Mouse (Mus musculus): ENCODE measurements around the gene Fkbp5. TPM values are rescaled to one million over a fixed set of nuclear protein-coding genes. Genes with fewer than 3 reads are reported as not detected.
"Not testable (repeated sequence)": the region's sequence is repeated elsewhere in the genome, so short reads cannot be mapped to it uniquely, and the experiment has no call there.

Gene Fkbp5
- polyA plus RNA-seq, 3 experiments from 2014 or later: 19.3 to 24.5 (median 20.4) TPM

DNA sequence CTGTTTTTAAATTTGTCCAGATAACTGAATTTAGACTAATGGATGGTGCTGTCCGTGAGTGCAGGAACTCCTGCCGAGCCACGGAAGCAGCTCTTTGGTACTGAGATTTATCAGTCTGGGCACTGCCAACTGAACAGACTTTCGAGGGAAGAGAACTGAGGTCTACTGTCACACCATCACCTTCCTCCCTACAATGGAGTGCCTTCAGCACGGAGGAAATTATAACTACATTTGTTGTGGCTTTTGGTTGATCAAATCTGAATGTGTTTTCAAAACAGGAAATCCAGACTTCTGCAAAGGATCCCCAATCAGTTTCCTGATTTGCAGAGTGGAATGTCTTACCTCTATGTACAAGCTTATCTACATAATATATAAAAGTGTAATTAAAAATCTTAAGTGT is 99.6 kb downstream of the Fkbp5 start:
- ATAC-seq: no peak

DNA sequence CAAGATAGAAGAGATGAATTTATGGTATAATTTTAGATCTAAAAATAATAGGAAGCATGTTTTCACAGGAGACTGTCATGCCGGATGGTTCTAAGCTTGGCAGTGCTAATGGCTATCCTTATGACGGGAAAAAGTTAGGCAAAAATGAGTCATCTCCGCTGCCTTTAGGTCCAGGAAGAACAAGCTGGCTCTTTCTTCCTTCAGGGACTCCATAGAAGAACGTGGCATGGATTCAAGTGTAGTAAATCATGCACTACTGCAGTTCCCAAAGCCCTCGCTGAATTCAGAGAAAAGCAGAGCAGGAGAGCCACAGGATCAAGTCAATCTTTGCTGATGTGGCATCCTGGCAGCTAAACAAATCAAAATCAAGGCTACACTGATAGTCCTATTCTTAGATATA is 102.1 kb downstream of the Fkbp5 start:
- no peak for ATAC-seq

DNA sequence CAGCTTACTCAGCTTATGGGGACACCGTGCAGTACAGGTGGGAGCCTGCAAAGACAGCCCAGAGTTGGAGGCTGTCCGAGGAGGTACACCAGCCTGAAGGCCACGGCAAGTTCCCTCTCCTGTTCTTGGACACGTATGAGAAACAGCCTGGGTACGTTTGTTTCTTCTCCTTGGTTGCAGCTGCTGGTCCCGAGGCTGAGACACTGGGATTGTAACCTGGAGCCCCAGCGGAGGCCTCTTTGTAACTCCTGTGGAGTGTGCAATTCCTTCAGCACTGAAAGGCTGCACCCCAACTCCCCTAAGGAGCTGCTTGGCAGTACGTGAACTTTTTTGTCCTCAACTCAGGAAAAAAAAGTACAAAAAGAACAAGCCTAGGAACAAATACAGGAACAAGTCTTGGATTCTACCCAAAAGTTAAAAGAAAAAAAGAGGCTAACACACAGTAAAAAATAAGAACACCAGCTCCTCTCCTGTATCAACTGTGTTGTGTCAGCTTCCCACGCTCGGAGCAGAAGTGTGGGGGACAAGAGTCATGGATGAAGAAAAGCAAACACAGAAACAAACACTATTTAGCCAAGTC is 105.9 kb downstream of the Fkbp5 start:
- ATAC-seq: no peak

DNA sequence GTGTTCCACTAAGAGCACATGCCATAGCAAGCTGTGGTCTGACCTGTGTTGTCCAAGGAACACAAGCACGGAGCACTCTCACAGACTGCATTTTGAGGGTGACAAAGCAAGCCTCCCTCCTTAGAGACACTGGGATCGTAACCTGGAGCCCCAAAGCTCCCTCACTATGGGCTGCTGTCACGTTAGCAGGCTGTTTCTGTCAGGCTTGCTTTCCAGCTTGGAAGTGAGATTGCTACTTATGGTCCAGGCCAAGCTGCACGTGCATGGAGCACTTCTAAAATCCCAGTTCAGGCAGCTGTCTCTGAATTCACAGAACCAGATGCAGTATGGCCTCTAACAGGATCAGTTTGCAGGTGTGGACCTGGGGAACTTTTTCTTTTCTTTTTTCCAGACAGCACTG is 106.6 kb downstream of the Fkbp5 start:
- no peak for ATAC-seq

DNA sequence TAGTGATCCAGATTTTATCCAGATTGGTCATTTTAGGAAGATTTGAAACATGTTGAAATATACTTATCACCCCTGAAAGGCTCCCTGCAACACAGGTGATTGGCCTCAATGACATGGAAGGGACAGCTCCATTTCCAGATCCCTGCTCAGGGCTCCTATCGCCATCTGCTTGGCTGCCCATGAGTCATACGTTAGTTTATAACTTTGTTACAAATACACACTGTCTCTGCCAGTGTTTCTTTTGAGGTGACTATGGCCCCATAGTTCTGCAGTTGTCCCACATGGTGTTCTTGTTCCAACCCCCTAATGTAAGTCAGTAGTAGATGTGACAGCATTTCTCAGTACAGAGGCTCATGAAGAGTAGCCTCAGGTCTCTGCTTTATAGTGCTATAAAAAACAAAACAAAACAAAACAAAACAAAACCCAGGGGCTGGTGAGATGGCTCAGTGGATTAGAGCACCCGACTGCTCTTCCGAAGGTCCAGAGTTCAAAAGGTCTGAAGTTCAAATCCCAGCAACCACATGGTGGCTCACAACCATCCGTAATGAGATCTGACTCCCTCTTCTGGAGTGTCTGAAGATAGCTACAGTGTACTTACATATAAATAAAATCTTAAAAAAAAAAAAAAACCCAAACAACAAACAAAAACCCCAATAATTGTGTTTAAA is 108.9 kb downstream of the Fkbp5 start:
- no peak for ATAC-seq

DNA sequence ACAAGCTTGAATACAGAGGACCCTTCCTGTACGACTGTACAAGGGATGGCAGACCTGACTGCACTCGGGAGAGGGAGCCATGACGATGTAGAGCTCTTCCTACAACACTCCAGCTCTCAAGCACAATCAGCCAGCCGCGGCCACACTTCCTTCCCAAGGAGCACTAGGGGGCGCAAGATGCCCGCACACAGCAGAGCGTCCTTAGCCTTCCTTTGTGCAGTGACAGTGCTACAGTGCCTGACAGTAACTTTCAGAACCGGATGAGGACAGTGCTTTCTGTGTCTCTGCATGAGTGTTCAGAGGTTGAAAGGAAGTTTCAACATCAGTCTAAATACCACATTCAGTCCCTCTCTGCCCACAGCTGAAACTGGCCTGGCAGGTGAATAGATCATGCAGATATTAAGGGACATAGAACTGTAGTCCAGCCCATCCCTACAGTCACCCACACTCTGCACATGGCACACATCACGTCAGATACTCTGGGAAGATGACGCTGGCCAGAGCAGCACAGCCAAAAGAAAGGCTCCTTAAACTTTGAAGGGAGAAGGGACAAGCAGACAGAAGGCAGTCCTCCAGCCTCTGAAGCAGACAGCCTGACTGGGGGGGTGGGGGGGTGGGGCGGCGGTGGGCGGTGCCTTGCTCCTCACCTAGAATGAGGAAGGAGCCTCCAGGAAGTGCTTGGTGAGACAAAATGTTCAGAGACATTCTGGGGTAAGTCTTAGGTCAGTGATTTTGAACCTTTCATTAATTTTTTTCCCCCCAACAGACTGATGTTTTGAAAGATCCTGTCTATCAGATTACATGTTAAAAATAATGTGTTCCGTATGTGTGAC is 109.7 kb downstream of the Fkbp5 start:
- peak; percentile 94 for ATAC-seq

DNA sequence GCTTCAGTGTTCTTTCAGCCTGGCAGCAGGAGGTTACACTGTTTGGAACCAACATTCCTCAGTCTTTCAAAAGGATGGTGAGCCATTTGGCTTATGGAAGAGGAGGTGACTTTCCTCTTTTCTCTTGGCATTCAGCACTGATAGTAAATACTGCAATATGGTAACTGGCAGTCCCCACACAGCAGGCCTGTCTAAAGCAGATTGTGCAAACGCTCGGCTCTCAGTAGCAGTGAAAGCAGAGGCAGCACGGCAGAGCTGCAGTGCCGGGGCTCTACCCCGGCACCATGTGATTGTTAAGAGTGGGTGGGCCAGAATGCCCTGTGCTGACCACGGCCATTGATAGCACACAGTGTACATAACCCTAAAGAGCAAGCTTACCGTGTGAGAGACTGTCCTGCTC is 110.9 kb downstream of the Fkbp5 start:
- ATAC-seq: no peak

DNA sequence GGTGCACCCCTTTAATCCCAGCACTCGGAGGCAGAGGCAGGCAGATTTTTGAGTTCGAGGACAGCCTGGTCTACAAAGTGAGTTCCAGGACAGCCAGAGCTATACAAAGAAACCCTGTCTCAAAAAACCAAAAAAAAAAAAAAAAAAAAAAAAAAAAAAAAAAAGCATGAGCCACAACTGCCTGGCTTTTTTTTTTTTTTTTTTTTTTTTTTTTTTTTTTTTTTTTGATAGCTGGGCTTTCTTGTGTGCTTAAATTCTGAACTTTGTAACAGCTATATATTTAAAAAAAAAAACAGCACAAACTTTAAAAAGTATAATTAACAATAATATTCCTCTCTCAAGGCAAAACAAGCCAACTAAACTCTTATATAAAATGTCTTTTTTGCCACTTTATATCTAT is 112.6 kb downstream of the Fkbp5 start:
- not testable (repeated sequence) for ATAC-seq

DNA sequence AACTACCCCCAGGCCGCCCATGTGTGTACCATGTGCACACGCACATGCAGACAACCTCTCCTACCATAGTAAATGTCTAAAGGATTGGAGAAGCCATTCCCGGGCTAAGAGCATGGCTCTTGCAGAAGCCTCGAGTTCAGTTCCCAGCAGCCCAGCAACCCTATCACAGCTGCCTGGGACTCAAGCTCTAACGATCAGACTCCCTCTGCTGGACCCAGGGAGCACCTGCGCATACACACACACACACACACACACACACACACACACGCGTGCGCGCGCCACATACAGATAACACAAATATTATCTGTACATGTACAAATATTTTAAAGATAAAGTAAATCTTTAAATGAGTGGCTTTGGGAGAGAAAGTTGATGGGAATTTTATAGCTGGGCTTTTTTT is 113.0 kb downstream of the Fkbp5 start:
- no peak for ATAC-seq

DNA sequence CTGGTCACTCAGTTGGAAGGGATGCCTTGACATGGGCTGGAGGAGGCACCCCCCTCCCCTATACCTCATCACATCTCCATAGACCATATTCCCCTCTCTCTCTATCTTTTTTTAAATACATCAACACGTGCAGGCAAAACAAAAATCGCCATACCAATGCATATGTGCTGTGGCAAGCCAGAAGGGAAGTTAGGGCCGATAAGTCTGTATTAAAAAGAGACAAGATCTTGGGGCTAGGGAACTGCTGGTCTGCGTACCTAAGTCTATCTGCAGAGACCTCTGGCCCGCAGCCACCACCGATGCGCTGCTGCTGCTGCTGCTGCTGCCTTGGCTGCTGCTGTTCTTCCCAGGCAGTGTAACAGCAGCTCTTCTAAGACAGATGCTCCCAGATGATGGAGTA is 122.3 kb downstream of the Fkbp5 start:
- ATAC-seq: no peak

DNA sequence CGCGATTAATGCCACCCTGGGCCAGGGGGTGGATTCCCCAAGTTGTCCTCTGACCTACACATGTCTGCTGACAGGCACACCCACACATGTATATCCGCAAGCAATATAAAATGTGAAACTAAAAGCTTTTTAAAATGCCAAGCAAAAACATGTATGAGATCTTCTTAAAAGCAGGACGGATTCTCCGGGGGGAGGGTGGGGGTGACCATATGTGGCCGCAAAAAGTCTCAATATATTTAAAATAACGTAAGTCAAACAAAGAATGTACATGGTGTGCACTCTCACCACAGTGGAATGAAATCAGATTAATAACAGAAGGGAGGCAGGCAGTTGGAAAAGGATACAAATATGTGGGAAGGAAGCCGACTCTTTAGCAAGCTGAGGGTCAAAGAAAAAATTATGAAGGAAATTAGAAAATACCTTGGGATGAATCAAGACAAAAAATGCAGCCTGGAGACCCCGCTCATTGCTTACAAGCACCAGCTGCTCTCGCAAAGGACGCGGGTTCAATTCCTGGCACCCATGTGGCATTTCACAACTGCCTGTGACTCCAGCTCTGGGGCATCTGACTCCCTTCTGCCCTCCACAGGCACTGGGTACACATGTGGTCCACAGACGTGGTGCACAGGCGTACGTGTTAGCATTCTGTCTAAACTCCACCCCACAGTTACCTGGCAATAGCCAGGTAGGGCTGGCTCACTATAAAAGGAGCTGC is 123.1 kb downstream of the Fkbp5 start:
- ATAC-seq: no peak

DNA sequence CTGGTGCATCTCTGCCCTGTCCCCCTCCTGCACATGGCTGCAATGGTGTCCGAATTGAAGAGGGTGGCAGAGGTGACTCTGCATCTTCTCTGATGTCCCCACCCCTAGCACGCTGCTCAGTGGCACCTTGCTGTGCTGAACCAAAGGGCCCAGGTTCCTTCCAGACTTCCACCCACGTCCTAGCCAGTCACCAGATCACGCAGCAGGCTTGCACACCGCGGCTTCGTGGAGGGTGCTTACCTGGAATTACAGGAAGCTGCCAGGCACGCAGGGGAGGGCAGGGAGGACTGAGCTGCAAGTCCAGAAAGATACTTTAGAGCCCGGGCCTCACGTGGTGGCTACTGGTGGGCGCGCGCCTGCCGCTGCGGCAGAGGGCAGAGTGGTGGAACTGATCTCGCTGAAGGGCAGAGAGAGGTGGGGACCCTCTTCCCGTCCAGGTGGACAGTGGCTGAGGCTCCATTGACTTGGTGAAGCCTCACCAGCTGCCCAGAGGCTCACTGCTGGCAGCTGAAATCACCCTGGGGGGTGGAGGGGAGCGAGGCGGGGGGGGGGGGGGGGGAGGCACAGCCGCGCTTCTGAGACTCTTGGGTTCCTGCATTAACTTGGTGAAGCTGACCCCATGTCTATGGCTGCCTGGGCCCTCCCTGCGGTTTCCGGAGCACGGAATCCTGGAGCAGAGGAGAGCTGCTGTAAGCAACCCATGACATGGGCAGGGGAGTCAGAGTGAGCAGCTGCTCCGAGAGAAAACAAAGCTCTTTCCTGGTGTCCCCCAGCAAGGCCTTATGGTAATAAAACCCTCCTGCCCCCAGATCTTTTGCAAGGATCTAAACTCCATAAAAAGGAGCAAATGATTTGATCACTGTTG is 125.5 kb downstream of the Fkbp5 start:
- no peak for ATAC-seq

DNA sequence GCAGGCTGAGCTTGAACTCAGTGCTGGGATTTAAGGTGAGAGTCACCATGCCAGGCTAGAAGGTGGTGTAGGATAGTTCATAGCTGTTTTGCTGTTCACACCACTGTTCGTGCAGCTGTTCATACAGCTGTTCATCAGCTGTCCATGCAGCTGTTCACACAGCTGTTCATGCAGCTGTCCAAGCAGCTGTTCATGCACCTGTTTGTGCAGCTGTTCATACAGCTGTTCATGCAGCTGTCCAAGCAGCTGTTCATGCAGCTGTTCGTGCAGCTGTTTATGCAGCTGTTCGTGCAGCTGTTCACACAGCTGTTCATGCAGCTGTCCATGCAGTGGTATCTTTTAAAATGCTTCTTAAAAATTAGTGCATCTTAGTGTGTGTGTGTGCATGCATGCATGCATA is 128.8 kb downstream of the Fkbp5 start:
- no peak for ATAC-seq

DNA sequence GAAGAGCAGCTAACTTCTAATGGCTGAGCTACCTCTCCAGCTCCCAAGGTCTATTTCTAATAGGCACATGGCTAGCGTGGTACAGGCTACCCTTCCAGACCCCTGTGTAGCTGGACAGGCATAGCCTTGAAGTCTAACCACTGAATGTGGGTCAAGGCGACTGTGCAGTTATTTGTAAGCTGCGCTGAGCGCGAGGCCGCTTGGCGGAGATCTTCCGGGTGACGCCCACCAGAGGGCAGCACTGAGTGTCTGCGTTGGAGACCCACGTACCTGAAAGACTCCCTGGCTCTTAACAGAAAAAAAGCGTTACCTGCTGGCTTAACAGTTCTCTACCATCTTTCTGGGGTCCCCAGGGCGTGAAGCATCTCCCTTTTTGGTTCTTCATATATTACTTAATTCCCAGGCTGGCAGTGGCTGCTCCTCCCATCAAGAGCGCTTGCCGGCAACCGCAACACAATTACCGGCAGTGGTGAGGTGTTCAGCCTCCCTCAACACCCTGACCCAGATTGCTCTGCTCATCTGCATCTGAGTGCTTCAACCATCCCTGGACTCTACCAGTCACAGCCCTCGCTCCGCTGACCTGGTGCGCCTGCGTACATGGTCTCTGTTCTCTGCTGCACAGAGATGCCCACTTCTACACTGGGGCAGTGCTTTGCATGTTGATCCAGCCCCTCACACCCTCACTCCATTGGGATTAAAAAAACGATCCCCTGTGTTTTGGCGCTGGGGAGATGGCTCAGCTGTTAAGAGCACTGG is 131.0 kb downstream of the Fkbp5 start:
- no peak for ATAC-seq

DNA sequence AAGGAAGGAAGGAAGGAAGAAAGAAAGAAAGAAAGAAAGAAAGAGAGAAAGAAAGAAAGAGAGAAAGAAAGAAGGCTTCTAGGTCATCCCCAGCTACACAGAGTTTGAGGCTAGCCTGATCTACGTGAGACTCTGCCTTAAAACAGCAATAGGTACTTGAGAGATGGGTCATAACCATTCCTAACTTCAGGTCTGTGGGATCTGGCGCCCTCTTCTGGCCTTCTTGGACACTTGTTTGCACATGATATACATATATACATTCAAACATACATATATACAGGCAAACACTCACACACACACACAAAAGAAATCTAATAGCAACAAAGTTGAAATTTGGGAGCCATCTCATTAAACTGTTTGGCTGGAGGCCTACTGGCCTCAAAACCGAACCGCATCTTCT is 133.0 kb downstream of the Fkbp5 start:
- ATAC-seq: no peak

DNA sequence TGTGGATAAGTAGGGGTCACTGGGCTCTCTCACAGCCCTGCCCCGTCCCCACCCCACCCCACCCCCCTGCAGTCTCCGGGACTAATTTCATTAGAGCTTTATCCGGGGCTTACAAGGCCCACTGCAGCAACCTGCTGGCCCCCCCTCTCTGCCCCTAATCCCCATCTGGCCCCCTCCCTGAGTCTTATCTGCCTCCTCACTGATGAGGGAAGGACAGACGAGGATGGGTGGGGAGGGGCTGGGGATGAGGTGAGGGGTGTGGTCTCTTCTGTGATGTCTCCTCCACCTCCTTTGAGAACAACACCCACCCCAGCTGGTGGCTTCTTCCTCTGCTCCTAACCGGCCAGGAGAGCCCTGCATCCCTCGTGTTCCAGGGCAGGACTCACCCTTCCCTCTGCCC is 137.1 kb downstream of the Fkbp5 start:
- ATAC-seq: no peak

DNA sequence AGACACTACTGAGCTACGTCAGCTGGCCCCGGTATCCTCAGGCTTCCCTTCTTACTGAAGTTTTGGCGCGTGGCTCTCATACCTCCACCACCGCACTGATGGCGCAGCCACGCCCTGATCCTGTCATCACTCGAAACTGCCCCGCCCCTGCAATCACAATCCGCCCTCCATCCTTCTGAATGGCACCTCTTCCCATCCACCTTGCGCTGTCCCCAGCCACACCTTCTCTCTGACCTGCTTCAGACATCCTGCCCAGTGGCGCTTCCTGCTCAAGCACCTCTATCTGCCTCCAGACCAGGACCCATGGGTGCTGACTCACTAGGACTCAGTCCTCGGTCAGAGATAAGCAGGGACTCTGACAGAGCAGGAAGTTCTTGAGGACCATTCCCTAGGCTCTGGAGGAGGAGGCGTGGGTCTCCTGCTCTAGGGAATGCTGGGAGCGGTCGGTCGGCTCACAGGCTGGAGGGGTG is 141.7 kb downstream of the Fkbp5 start:
- peak; percentile 54 for ATAC-seq

DNA sequence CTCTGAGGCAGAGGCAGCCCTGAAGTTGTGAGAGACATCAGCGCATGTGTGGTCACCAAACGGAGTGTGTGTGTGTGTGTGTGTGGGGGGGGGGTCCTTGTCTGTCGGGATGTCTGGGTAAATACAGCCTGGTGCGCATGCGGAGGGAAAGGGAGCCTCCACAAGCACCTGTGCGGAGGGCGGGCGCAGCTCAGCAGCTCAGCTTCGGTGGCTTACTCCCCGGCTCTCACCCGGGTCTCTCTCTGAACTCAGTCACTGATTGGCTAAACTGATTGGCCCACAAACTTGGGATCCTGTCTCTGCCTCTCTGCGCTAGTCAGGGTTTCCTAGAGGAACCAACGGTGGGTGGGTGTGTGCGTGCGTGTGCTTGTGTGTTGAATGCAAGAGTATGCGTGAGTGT is 142.8 kb downstream of the Fkbp5 start:
- no peak for ATAC-seq

DNA sequence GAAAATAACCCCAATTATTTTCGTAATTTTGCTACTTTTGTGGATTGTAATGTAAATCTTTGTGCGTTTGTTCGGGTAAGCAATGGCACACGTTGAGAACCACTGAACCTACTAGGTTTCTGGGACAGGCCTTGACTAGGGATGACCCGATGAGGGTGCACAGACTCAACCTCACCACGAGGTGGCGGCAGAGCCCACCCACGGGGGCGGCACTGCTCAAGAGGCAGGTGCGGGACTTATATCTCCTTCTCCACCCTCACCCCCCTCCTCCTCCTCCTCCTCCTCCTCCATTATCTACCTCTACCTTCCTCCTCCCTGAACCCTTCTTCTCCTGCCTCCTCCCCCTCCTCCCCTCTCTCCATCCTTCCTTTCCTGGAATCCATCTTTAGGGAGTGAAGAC is 143.5 kb downstream of the Fkbp5 start:
- peak; percentile 48 for ATAC-seq

DNA sequence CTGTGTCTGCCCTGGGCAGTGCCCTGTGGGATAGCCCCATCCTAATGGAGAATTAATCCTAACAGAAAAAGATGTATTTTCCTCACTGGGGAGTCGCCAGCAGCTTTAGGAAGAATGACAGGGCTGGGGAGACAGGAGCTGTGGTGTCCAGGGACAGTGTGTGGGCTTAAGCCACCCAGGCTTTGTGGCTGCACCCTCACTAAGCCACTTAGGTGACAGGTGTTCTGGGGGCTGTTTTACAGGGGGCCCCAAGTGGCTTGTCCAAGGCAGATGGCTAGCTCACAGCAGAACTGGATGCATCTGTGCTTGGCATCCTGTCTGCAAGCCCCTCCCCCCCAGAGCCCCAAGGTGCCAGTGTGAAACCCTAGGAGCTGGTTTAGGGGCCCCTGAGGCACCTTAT is 145.4 kb downstream of the Fkbp5 start:
- ATAC-seq: no peak

DNA sequence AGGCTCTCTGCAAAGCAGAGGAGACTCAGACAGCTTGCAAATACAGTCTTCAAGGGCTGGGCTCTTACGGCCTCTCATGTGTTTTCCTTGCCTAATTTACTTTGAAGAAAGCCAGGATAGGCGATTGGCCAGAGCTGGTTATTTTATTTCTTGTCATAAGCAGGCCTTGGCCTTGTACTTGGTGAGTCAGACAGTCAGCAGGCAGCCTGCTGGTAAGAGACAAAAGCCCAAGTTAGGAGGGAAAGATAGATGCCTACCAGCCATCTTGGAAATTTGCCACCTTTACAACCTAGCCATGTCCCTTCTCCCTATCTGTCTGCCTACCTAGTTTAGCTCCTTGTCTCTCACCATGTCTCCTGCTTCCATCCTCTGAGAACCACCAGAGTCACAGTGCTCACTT is 146.0 kb downstream of the Fkbp5 start:
- ATAC-seq: no peak
